Mouse (Mus musculus) megakaryocyte progenitor cell, adult 5-6 weeks (primary cell): ENCODE results near the gene Slc34a1. TPM values are rescaled to one million over a fixed set of nuclear protein-coding genes. Genes with fewer than 3 reads are reported as not detected.

Experiments
- total RNA-seq, 2 experiments: library from RNA; stranded (forward) in 1 of 2; stranded (reverse) in 1 of 2; fragments of 157-497, 149-512 nt in 1 of 2; fragments of 200-1000 nt in 1 of 2; gene quantifications; 2 replicates each; pipeline versions ENCODE4 v1.2.3 to v1.2.4; 2015 to 2017

Gene Slc34a1
- total RNA-seq, 2 experiments from 2014 or later, result 0.08 to 0.12 TPM

Other genes with a start within 250 kb of the Slc34a1 start
- gene Fgfr4, start 245.5 kb upstream of the Slc34a1 start, total RNA-seq (2015), result not detected in 2 replicates
- not detected in 2 replicates for gene Fgfr4, start 245.5 kb upstream of the Slc34a1 start, total RNA-seq (2017)
- 90.4 and 94.9 TPM in 2 replicates for gene Nsd1, start 188.4 kb upstream of the Slc34a1 start, total RNA-seq (2015)
- 74.5 and 89.7 TPM in 2 replicates for gene Nsd1, start 188.4 kb upstream of the Slc34a1 start, total RNA-seq (2017)
- gene Prelid1, start 77.7 kb upstream of the Slc34a1 start, total RNA-seq (2015), result 350 and 360 TPM in 2 replicates
- gene Prelid1, start 77.7 kb upstream of the Slc34a1 start, total RNA-seq (2017), result 108 and 125 TPM in 2 replicates
- gene Rab24, start 76.2 kb upstream of the Slc34a1 start, total RNA-seq (2015), result 128 and 152 TPM in 2 replicates
- 25.9 and 34.6 TPM in 2 replicates for gene Rab24, start 76.2 kb upstream of the Slc34a1 start, total RNA-seq (2017)
- 4.7 and 6.9 TPM in 2 replicates for gene Mxd3, start 68.4 kb upstream of the Slc34a1 start, total RNA-seq (2015)
- gene Mxd3, start 68.4 kb upstream of the Slc34a1 start, total RNA-seq (2017), result 4.7 and 16.3 TPM in 2 replicates
- gene Lman2, start 35.4 kb upstream of the Slc34a1 start, total RNA-seq (2015), result 86.8 and 102 TPM in 2 replicates
- 126 and 131 TPM in 2 replicates for gene Lman2, start 35.4 kb upstream of the Slc34a1 start, total RNA-seq (2017)
- gene Rgs14, start 28.5 kb upstream of the Slc34a1 start, total RNA-seq (2015), result 11.5 and 12.6 TPM in 2 replicates
- 9.7 and 17.4 TPM in 2 replicates for gene Rgs14, start 28.5 kb upstream of the Slc34a1 start, total RNA-seq (2017)
- gene Pfn3, start 17.0 kb downstream of the Slc34a1 start, total RNA-seq (2015), result not detected in 2 replicates
- gene Pfn3, start 17.0 kb downstream of the Slc34a1 start, total RNA-seq (2017), result not detected in 2 replicates
- gene F12, start 28.6 kb downstream of the Slc34a1 start, total RNA-seq (2015), result not detected in 2 replicates
- gene F12, start 28.6 kb downstream of the Slc34a1 start, total RNA-seq (2017), result not detected in 2 replicates
- 51.7 and 52.6 TPM in 2 replicates for gene Grk6, start 46.9 kb downstream of the Slc34a1 start, total RNA-seq (2015)
- 81.7 and 88.6 TPM in 2 replicates for gene Grk6, start 46.9 kb downstream of the Slc34a1 start, total RNA-seq (2017)
- 0.72 and 1.7 TPM in 2 replicates for gene Prr7, start 66.1 kb downstream of the Slc34a1 start, total RNA-seq (2015)
- gene Prr7, start 66.1 kb downstream of the Slc34a1 start, total RNA-seq (2017), result 1.5 TPM in 2 replicates
- gene Dbn1, start 89.9 kb downstream of the Slc34a1 start, total RNA-seq (2015), result 0.72 and 0.76 TPM in 2 replicates
- 2.3 and 2.7 TPM in 2 replicates for gene Dbn1, start 89.9 kb downstream of the Slc34a1 start, total RNA-seq (2017)
- 12.7 and 13.0 TPM in 2 replicates for gene Pdlim7, start 115.5 kb downstream of the Slc34a1 start, total RNA-seq (2015)
- gene Pdlim7, start 115.5 kb downstream of the Slc34a1 start, total RNA-seq (2017), result 5.3 and 5.9 TPM in 2 replicates
- 18.1 and 34.6 TPM in 2 replicates for gene Dok3, start 131.1 kb downstream of the Slc34a1 start, total RNA-seq (2015)
- 22.9 and 31.2 TPM in 2 replicates for gene Dok3, start 131.1 kb downstream of the Slc34a1 start, total RNA-seq (2017)
- gene Ddx41, start 138.5 kb downstream of the Slc34a1 start, total RNA-seq (2015), result 28.0 and 29.1 TPM in 2 replicates
- gene Ddx41, start 138.5 kb downstream of the Slc34a1 start, total RNA-seq (2017), result 66.9 and 78.0 TPM in 2 replicates
- gene Fam193b, start 172.9 kb downstream of the Slc34a1 start, total RNA-seq (2015), result 24.9 and 29.1 TPM in 2 replicates
- gene Fam193b, start 172.9 kb downstream of the Slc34a1 start, total RNA-seq (2017), result 21.8 and 25.1 TPM in 2 replicates
- 92.3 and 117 TPM in 2 replicates for gene Tmed9, start 175.5 kb downstream of the Slc34a1 start, total RNA-seq (2015)
- 194 and 211 TPM in 2 replicates for gene Tmed9, start 175.5 kb downstream of the Slc34a1 start, total RNA-seq (2017)
- gene B4galt7, start 201.7 kb downstream of the Slc34a1 start, total RNA-seq (2015), result 10.6 and 13.0 TPM in 2 replicates
- gene B4galt7, start 201.7 kb downstream of the Slc34a1 start, total RNA-seq (2017), result 12.8 and 16.7 TPM in 2 replicates
- gene Caml, start 224.8 kb downstream of the Slc34a1 start, total RNA-seq (2015), result 50.0 and 50.4 TPM in 2 replicates
- gene Caml, start 224.8 kb downstream of the Slc34a1 start, total RNA-seq (2017), result 49.5 and 54.7 TPM in 2 replicates
- gene Ddx46, start 236.8 kb downstream of the Slc34a1 start, total RNA-seq (2015), result 62.4 and 76.8 TPM in 2 replicates
- 79.0 and 153 TPM in 2 replicates for gene Ddx46, start 236.8 kb downstream of the Slc34a1 start, total RNA-seq (2017)